Mouse (Mus musculus) stomach, postnatal 0 days (tissue): ENCODE data around the gene Gpr132.

ENCODE experiments used
- CTCF ChIP-seq: IDR thresholded peaks from 2 replicates; pipeline ENCODE4 v1.5.1; 2016; ENCODE audit warnings: antibody characterized with exemption, low read depth, mild to moderate bottlenecking, moderate library complexity
- EP300 ChIP-seq: optimal IDR thresholded peaks from 2 replicates; pipeline ENCODE3; 2016; ENCODE audit warnings: antibody characterized with exemption

DNA sequence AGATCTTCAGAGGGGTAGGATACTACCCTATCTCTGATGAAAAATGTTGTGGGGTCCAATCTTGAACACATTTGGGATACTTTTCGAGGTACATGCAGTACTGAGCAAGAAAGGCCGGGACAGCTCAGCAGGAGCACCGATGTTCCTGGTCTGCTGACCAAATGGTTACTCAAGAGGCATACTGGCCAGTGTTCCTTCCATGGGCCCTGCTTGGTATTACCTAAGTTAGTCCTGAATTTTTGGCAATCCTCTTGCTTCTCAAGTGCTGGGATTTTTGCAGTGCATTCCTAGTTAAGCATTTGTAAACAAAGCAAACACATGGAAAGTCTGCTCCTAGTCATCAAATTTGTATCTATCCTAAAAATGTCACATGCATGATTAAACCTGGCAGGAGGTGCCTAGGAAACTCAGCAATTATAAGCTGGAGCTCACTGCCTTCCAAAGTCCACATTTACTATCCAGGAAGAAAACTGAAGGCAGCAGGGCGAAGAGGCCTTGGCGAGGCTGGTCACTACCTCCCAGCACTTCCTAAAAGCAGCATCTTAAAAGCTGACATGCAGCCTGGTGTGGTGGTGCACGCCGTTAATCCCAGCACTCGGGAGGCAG, 48.9 kb downstream of the Gpr132 start:
- TF ChIP-seq CTCF (no peak), EP300 (no peak)
